Mouse (Mus musculus): ENCODE data around the gene Rbm39. TPM values are rescaled to one million over a fixed set of nuclear protein-coding genes. Genes with fewer than 3 reads are reported as not detected.
A peak's percentile ranks its signal among the peaks of the same experiment; 100 is the strongest.
"Not testable (repeated sequence)": the region's sequence is repeated elsewhere in the genome, so short reads cannot be mapped to it uniquely, and the experiment has no call there.

The Rbm39 gene
- polyA plus RNA-seq, 1 experiment from 2014 or later: 644 TPM

DNA sequence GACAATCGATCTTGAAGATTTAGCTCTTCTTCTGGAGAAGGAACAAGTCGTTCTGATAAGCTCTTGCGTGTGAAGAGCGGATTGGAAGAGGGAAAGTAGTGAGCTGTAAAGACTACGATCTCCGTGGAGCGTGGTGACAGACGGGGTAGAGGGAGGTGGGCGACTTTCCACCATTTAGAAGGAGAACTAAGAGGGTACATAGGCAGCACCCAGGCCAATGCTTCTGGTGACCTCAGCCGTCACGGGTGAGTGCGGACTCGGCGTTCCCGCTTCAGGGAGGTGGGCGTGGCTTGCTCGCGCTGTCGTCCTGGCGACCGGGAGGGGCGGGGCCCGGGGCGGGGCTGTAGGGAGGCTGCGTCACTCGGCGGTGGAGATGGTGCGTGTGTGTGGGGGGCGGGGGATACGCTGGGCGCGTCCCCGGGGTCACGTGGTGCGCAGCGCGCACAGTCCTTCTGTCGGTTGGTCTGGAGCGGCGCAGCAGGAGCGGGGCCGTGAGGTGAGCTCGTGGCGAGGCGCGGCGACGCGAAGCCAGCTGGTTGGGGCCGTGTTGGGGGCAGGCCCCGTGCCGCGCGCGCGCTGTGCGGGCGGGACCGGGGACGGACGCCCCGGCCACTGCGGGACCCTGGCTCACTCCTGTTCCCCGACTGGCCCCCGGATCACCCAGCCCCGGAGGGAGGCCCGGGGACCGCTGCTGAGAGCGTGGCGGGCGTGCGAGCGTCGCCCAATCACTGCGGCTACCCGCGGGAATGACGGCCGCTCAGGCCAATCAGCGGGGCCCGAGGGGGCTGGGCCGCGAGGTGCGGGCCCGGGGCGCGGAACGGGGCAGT lies 16.5 kb upstream of the Rbm39 start, which contains the start of gene Phf20:
Gene Phf20, plus strand, starts transcription at position 165 of the 827 bp plus-strand sequence.
- H3K4me3 ChIP-seq: peak within 1 kb of the TSS; percentile 59
- H3K4me2 ChIP-seq: peak within 1 kb of the TSS; percentile 59
- H3K9ac ChIP-seq: peak within 1 kb of the TSS; percentile 61
- peak; percentile 99 for ATAC-seq (ENCODE audit: insufficient number of reproducible peaks, low FRiP score, low TSS enrichment, low read depth)
- peaks cover 3% of the 10 kb centered on the region; the same call in 1 of the 2 replicates for H3K36me3 ChIP-seq
- no peaks in the 10 kb centered on the region for H3K9me3 ChIP-seq
- H3K27me3 ChIP-seq: no peaks in the 10 kb centered on the region
- peak within 1 kb of the TSS; percentile 94 for H3K27ac ChIP-seq
- H3K4me1 ChIP-seq: peaks cover 30% of the 10 kb centered on the region
- WGBS: under 1% methylated on average over 75 of the region's 88 CpGs

DNA sequence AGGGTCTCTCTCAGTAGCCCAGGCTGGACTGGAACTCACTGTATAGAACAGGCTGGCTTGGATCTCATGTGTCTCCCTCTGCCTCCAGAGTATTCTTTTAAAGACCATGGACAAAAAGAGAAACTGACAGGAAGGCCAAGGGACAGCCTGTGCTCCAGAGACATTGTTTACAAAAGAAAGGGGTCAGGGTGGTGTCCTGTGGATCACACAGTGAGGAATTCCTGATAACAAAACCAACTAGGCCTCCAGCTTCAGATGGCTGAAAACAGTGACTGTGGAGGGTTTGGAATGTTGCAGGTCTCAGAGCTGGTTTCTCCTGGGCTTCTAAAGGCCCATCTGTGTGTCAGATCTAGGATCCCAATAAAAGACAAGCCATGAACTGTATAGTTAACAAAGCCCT lies 14.5 kb upstream of the Rbm39 start:
- no peaks in the 10 kb centered on the region for H3K36me3 ChIP-seq
- H3K4me2 ChIP-seq: no peak overlapping the region
- H3K9me3 ChIP-seq: no peaks in the 10 kb centered on the region
- H3K27ac ChIP-seq: no peak overlapping the region
- H3K27me3 ChIP-seq: no peaks in the 10 kb centered on the region
- no peak overlapping the region for H3K9ac ChIP-seq
- ATAC-seq (ENCODE audit: insufficient number of reproducible peaks, low FRiP score, low TSS enrichment, low read depth): no peak
- H3K4me3 ChIP-seq: no peak overlapping the region
- H3K4me1 ChIP-seq: peaks cover 20% of the 10 kb centered on the region

DNA sequence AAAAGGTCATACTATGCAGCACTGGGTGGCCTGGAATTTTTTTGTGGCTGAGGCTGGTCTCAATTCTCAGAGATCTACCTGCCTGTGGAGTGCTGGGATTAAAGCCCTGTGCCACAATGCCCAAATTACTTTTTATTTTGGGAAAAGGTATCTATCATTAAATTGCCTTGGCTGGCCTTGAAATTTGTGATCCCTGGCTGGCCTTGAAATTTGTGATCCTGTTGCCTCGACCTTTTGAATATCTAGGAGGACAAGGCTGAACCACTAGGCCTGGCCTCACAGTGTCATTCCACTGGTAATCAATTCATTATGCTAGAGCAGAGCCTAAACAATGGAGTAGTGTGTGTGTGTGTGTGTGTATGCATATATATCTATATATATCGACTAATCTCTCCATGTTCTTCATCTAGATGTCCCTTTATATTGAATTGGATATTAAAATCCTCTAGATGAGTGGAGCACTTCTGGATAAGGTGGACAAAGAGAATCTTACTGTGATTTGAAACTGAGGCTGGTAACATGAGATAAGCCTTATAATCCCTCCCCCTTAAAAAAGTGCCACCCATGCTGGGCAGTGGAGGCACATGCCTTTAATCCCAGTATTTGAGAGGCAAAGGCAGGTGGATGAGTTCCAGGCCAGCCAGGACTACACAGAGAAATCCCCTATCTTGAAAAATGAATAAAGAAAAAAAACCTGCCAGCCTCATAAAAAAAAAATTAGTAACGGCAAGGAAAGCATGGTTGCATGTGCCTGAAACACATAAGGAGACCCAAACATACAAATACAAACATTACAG lies 13.2 kb upstream of the Rbm39 start:
- no peak for ATAC-seq (ENCODE audit: insufficient number of reproducible peaks, low FRiP score, low TSS enrichment, low read depth)
- Histone ChIP-seq H3K4me2 (no peak overlapping the region), H3K27ac (no peak overlapping the region), H3K27me3 (no peaks in the 10 kb centered on the region), H3K9me3 (no peaks in the 10 kb centered on the region), H3K4me3 (no peak overlapping the region), H3K4me1 (peaks cover 9% of the 10 kb centered on the region), H3K36me3 (no peaks in the 10 kb centered on the region), H3K9ac (no peak overlapping the region)
- WGBS: 65% methylated on average over 3 of the region's 3 CpGs

DNA sequence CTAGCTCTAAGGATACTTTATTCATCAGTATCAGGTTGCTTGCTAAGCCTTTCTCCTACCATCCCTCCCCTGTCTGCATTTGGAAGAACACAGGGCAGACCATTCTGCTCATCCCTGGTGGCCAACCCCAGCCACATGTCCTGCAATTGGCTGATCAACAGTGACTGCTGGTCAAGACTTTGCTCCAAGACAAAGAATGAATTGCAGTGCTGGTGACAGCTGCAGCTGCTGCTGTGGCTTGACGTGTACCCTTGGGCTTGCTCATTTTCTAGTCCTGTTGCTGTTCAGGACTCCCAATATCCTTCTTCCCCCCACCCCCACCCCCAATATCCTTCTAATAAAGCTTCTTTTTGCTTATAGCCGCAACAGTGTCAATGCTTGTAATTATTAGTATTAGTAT lies 12.0 kb upstream of the Rbm39 start:
- Histone ChIP-seq H3K9me3 (no peaks in the 10 kb centered on the region), H3K4me2 (no peak overlapping the region)
- 69% methylated on average over 2 of the region's 2 CpGs for WGBS

DNA sequence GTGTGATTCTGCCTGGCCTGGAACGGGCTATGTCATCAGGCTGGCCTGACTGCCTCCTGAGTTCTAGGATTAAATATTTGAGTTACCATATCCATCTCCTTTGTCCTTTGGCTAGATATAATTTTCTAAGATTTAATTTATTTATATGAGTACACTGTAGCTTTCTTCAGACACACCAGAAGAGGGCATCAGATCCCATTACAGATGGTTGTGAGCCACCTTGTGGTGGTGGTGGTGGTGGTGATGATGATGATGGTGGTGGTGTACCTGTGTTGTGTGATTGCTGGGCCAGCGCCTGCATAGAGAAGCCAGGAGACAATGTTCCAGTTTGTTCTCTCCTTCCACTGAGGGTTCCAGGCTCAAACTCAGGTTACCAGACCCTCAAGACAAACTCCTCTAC lies 11.5 kb upstream of the Rbm39 start:
- Histone ChIP-seq H3K9ac (no peak overlapping the region), H3K27ac (no peak overlapping the region), H3K4me2 (no peak overlapping the region), H3K36me3 (no peaks in the 10 kb centered on the region), H3K27me3 (no peaks in the 10 kb centered on the region), H3K9me3 (no peaks in the 10 kb centered on the region), H3K4me3 (no peak overlapping the region), H3K4me1 (no peaks in the 10 kb centered on the region)
- WGBS: 88% methylated on average over 2 of the region's 2 CpGs
- no peak for ATAC-seq (ENCODE audit: insufficient number of reproducible peaks, low FRiP score, low TSS enrichment, low read depth)

More for the DNA sequence above, 12.0 kb upstream of the Rbm39 start:
- no peak overlapping the region for H3K4me3 ChIP-seq
- H3K27me3 ChIP-seq: no peaks in the 10 kb centered on the region
- no peaks in the 10 kb centered on the region for H3K4me1 ChIP-seq
- no peak overlapping the region for H3K27ac ChIP-seq
- H3K36me3 ChIP-seq: no peaks in the 10 kb centered on the region
- H3K9ac ChIP-seq: no peak overlapping the region
- no peak for ATAC-seq (ENCODE audit: insufficient number of reproducible peaks, low FRiP score, low TSS enrichment, low read depth)

DNA sequence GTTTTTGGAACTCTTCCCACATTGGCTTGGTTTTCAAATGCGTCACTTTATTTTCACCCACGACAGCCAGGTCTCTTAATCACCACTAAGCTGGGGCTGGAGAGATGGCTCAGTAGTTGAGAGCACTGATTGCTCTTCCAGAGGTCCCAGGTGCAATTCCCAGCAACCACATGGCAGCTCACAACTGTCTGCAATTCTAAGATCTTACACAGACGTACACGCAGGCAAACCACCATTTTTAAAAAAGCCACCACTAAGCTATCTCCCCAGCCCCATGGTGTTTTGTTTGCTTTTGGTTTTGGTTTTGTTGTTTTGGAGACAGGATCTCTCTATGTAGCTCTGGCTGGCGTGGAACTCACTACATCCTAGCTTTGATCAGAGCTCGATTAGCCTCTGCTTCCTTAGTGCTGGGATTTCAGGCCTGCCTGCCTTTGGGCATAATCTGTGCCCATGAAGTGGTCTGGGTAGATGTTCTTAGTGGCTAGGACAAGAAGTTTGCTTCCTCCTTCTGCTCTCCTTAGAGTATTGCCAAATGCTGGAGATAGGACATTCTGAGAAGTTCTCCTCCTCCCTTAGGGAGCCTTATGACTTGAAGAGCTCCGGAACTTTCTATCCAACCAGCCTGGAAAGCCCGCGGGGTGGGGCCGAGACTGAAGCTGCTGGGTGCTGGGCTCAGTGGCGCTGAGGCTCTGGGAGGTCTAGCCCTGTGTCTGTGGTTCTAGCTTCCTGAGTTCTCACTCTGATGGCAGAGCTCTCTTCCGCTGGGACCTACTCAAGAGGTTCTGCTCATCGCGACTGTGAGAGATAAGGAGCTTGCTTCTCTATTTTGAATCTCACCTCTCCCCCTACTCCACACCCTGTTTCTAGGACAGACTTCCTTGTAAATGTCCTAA lies 10.2 kb upstream of the Rbm39 start:
- ATAC-seq (ENCODE audit: insufficient number of reproducible peaks, low FRiP score, low TSS enrichment, low read depth): no peak
- Histone ChIP-seq H3K27ac (no peak overlapping the region), H3K36me3 (no peaks in the 10 kb centered on the region), H3K9me3 (no peaks in the 10 kb centered on the region), H3K4me2 (no peak overlapping the region), H3K27me3 (no peaks in the 10 kb centered on the region), H3K4me1 (no peaks in the 10 kb centered on the region), H3K9ac (no peak overlapping the region), H3K4me3 (no peak overlapping the region)
- WGBS: 79% methylated on average over 14 of the region's 14 CpGs

DNA sequence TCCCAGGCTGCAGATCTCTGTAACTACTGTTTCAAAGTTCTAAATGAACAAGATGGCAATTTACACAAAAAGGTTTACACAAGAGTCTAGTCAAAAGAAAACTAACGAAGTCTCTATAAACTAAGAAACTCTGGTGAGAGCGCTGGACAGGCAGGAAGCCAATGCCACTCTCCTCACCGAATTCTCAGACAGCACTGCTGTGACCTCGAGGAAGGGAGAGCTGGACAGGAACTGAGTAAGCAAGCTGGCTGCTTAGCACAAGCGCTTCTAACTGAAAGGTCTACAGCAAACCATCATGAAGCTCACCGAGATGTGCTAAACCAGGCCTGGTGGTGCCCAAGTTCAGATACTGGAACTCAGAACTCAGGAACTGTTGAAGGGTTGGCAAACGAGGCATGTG lies 9.2 kb upstream of the Rbm39 start:
- H3K9me3 ChIP-seq; H3K27ac ChIP-seq; H3K4me3 ChIP-seq; ATAC-seq (ENCODE audit: insufficient number of reproducible peaks, low FRiP score, low TSS enrichment, low read depth); H3K9ac ChIP-seq; H3K36me3 ChIP-seq; H3K27me3 ChIP-seq; H3K4me1 ChIP-seq; H3K4me2 ChIP-seq: not testable (repeated sequence)
- 77% methylated on average over 7 of the region's 7 CpGs for WGBS

DNA sequence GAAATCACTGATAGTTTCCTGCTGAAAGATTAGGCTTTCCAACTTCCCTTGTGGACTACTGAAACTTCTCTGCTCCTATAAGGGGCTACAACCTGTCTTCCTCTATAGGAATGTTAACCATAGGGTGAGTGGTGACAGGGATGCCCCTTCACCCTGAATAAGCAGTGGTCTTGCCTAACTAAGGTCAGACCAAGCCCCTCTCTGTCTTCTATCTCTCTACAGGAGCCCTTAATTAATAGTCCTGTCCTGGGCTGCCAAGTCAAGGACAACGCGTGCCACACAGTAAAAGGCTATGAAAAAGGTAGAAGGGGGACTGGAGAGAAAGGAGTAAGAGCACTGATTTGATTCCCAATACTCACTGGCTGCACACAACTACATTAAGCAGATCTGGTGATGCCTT lies 1.6 kb upstream of the Rbm39 start:
- no peaks in the 10 kb centered on the region for H3K27me3 ChIP-seq
- no peak overlapping the region for H3K9ac ChIP-seq
- no peak for ATAC-seq (ENCODE audit: insufficient number of reproducible peaks, low FRiP score, low TSS enrichment, low read depth)
- H3K9me3 ChIP-seq: no peaks in the 10 kb centered on the region
- WGBS: 67% methylated on average over 2 of the region's 2 CpGs
- no peak overlapping the region for H3K27ac ChIP-seq
- peaks cover 5% of the 10 kb centered on the region; the same call in 1 of the 2 replicates for H3K36me3 ChIP-seq
- peaks cover 14% of the 10 kb centered on the region for H3K4me1 ChIP-seq
- H3K4me2 ChIP-seq: no peak overlapping the region
- no peak overlapping the region for H3K4me3 ChIP-seq

DNA sequence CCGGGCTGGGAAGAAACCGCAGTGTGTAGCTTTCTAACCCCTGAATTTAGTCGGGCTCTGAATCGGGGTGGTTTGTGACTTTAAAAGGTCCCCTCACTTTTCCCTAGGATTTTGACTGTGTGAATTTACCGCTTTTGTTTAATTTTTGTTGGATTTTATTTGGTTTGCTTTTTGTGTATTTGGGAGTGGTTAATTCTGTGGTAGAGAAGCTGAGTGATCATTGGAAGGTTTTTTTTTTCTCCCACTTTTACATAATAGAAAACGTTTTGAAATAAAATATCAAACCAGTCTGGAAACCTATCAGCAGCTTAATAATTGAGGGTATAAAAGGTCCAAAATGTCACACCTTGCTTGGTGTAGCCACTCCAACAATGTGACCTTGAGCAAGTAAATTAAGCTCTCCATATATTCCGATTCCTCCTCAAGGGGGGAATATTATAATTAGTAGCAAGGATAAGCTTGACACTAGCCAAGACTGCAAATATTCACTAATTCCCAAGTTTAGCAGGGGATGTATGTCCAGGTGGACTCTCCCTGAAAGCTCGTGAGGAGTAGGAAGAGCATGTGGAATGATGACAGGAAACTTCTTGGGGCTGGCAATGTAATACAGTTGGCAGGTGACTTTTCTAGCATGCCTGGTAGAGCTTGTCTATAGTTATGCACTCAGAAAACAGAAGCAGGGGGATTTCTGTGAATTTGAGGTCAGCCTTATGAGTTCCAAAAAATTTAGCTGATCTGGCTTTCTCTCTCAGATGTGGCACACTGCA lies 969 bp upstream of the Rbm39 start:
- H3K9ac ChIP-seq: peak overlapping the region; percentile 64
- no peak for ATAC-seq (ENCODE audit: insufficient number of reproducible peaks, low FRiP score, low TSS enrichment, low read depth)
- H3K27me3 ChIP-seq: no peaks in the 10 kb centered on the region
- H3K4me2 ChIP-seq: peak overlapping the region; percentile 50
- peaks cover 5% of the 10 kb centered on the region; the same call in 1 of the 2 replicates for H3K36me3 ChIP-seq
- H3K9me3 ChIP-seq: no peaks in the 10 kb centered on the region
- H3K4me3 ChIP-seq: peak overlapping the region; percentile 94
- WGBS: 12% methylated on average over 8 of the region's 8 CpGs
- peaks cover 14% of the 10 kb centered on the region for H3K4me1 ChIP-seq
- peak overlapping the region; percentile 92 for H3K27ac ChIP-seq

DNA sequence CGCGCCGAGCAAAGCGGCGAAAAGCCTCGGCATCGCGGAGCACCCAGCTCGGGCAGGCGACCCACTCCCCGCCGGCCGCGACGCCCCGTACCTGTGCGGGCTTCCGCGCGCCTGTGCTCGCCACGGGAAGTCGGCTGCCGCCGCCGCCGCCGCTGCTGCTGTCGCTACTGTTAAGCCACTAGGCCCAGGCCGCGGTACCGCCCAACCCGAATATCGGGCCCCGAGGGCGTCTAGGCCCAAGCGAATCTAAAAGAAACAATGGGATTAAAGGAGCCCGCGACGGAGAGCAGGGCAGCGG lies 293 bp downstream of the Rbm39 start:
- Histone ChIP-seq H3K4me1 (peaks cover 14% of the 10 kb centered on the region), H3K36me3 (peaks cover 5% of the 10 kb centered on the region; the same call in 1 of the 2 replicates), H3K9ac (peak overlapping the region; percentile 100), H3K27me3 (no peaks in the 10 kb centered on the region), H3K4me2 (no peak overlapping the region), H3K9me3 (no peaks in the 10 kb centered on the region), H3K27ac (peak overlapping the region; percentile 95), H3K4me3 (peak overlapping the region; percentile 94)
- no peak for ATAC-seq (ENCODE audit: insufficient number of reproducible peaks, low FRiP score, low TSS enrichment, low read depth)
- 0% methylated on average over 34 of the region's 41 CpGs for WGBS
